Mouse (Mus musculus): ENCODE results near the gene Upf3b.

DNA sequence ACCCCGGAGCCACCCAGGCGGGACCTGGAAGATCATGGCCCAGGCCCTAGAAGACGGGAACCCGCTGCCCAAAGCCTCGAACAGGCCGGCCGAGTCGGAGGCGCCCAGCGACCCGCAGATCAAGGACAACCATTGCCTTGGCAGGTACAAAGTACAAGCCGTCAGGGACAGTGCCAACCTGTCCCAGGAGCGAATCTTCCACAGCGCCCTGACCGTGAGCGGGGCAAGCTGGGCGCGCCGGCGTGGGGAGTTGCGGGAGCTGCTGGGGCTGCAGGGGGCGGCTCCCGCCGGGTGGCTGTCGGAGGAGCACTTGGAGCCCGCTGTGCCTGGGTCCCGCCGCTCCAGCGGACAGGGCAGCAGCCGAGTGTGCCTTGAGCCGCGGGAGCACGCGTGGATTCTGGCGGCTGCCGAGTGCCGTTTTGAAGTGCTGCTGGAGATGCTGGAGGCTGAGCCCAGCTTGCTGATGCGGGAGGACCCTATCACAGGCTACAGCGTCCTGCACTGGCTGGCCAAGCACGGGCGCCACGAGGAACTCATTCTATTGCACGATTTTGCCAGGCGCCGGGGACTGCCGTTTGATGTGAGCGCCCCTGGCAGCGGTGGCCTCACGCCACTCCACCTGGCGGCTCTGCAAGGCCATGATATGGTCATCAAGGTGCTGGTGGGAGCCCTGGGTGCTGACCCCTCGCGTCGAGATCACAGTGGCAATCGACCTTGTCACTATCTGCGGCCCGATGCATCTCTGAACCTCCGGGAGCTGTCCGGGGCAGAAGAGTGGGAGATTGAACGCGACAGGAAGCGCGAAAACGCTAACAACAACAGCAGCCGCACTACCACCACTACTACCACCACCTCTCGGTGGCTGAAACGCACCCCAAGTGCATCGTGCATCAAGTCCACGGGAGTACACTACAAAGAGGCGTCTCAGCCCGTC, 61.0 kb downstream of the Upf3b start:
- TF ChIP-seq POLR2A (IDR thresholded peaks at IDR 0.05; ENCODE audit: control insufficient read depth, extremely low read depth, insufficient read depth, low read length, poor library complexity), result no peak
- no peak for TF ChIP-seq CTCF (IDR thresholded peaks at IDR 0.05; ENCODE audit: borderline replicate concordance, control insufficient read depth, extremely low read depth, insufficient read depth, low read length, poor library complexity)
